Mouse (Mus musculus) liver, embryonic 11.5 days (tissue): ENCODE measurements around the gene Slc7a4. TPM values are rescaled to one million over a fixed set of nuclear protein-coding genes. Genes with fewer than 3 reads are reported as not detected.

Source experiments
- ATAC-seq: fragments of 200-750 bp; cut with Nextera tagmentation; replicated peaks from 2 replicates; pipeline ENCODE4 v1.8.0; 2017; ENCODE audit warnings: moderate number of reproducible peaks, mild to moderate bottlenecking, moderate TSS enrichment, moderate library complexity; ENCODE audit not compliant: low FRiP score
- DNase-seq: peaks from one replicate; pipeline ENCODE4 v3.0.0-alpha.2; 2017; ENCODE audit warnings: low spot score
- H3K27ac ChIP-seq: fragments of 300-500 bp; sonication (generic); 2 replicates; pipeline ENCODE4 v1.5.1; 2014; ENCODE audit warnings: mild to moderate bottlenecking, low read depth, low read length, control low read depth
- H3K27me3 ChIP-seq: fragments of 300-500 bp; sonication (generic); replicated peaks from 2 replicates; pipeline ENCODE4 v1.6.1; 2014; ENCODE audit warnings: low read length, mixed read lengths; ENCODE audit not compliant: control insufficient read depth, insufficient read depth
- H3K36me3 ChIP-seq: fragments of 300-500 bp; sonication (generic); 2 replicates; pipeline ENCODE4 v1.6.1; 2014; ENCODE audit warnings: mild to moderate bottlenecking, low read length, moderate library complexity, mixed read lengths; ENCODE audit not compliant: control insufficient read depth, insufficient read depth
- H3K4me1 ChIP-seq: fragments of 300-500 bp; sonication (generic); replicated peaks from 2 replicates; pipeline ENCODE4 v1.6.1; 2014; ENCODE audit warnings: low read length, mixed read lengths; ENCODE audit not compliant: control insufficient read depth, insufficient read depth
- H3K4me2 ChIP-seq: fragments of 300-500 bp; sonication (generic); 2 replicates; pipeline ENCODE4 v1.6.1; 2014; ENCODE audit warnings: mild to moderate bottlenecking, control low read depth, moderate library complexity
- H3K4me3 ChIP-seq: fragments of 300-500 bp; sonication (generic); 2 replicates; pipeline ENCODE4 v1.5.1; 2014; ENCODE audit warnings: low read depth, low read length, control low read depth
- H3K9ac ChIP-seq: fragments of 300-500 bp; sonication (generic); 2 replicates; pipeline ENCODE4 v1.6.1; 2014; ENCODE audit warnings: low read depth, low read length, control low read depth
- H3K9me3 ChIP-seq: fragments of 300-500 bp; sonication (generic); 2 replicates; pipeline ENCODE4 v1.6.1; 2016; ENCODE audit warnings: low read length, inconsistent platforms, mixed read lengths; ENCODE audit not compliant: control insufficient read depth
- WGBS: fragments of 180-500 bp; shearing (Covaris S2); extraction: QIAGEN DNeasy Blood & Tissue Kit; methylation state at CpG from one replicate; pipeline ENCODE4 v1.1.7; 2014; 5-methylcytosine and 5-hydroxymethylcytosine counted together
- polyA plus RNA-seq: library from polyadenylated mRNA; unstranded; fragments of >200 nt; fragmentation: Nextera tagmentation; extraction: Ambion mirVana; gene quantifications from 2 replicates; pipeline ENCODE4 v1.2.1, GENCODE M21; 2014

The Slc7a4 gene
- polyA plus RNA-seq, 1 experiment from 2014 or later, result 2.1 TPM

DNA sequence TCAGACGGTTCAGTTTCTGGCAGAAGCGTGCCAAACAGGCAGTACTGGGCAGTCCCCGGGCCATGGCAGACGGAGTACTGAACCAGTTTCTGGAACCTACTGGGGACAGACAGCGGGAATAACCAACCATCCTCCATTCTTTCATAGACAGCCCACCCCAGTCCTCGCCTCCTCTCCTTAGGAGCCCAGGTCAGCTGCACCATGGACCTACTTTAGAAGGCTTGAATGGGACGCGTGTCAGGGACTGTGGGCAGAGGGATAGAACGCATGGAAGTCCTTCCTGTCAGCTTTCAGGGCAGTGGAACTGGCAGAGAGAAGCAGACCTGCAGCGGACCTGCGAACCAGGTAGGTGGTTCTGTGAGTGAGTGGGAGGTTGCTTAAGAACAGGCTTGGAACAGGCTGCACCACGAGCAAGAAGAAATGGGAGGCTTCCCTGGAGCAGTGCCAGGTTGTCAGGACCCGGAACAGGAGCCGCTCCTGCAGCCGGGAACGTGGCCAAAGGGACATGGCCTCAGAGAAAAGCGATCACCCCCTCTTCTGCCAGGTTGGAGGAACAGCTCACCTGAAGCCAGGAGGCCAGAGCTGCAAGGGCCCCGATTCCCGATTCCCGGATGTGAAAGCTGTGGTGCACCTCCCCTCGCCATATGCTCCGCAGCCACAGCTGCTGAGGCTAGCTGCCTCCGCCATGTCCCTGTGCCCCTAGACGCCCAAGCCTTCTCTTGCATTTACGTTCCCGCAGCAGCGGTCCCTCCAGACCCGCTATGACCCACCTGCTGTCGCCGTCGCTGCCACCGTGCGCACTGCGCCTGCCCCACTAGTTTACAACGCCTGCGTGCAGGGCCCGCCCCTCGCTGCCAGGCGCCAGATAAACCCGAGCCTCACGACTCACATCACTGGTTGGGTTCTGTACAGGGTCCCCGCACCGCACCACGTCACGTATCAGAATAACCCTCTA lies 6.9 kb downstream of the Slc7a4 start:
- H3K4me1 ChIP-seq, result peaks cover 4% of the 10 kb centered on the region; the same call in 1 of the 2 replicates
- H3K27ac ChIP-seq, result no peak overlapping the region
- peak overlapping the region; percentile 11 for H3K9ac ChIP-seq
- DNase-seq, result peak; percentile 50
- H3K4me2 ChIP-seq, result peak overlapping the region; percentile 73
- ATAC-seq, result peak; percentile 58; the same call in 1 of the 2 replicates
- H3K9me3 ChIP-seq, result no peaks in the 10 kb centered on the region
- H3K27me3 ChIP-seq, result peaks cover 48% of the 10 kb centered on the region
- H3K4me3 ChIP-seq, result peak overlapping the region; percentile 47
- no peaks in the 10 kb centered on the region for H3K36me3 ChIP-seq
- WGBS, result 15% methylated on average over 45 of the region's 45 CpGs

- peaks cover 2% of the 10 kb centered on the region; the same call in 1 of the 2 replicates for H3K27me3 ChIP-seq
- DNase-seq (no peak), ATAC-seq (no peak)
- no peak overlapping the region for H3K4me2 ChIP-seq
- H3K36me3 ChIP-seq, result no peaks in the 10 kb centered on the region
- no peak overlapping the region for H3K9ac ChIP-seq
- WGBS, result 32% methylated on average over 4 of the region's 4 CpGs
- no peaks in the 10 kb centered on the region for H3K9me3 ChIP-seq
- peaks cover 5% of the 10 kb centered on the region for H3K4me1 ChIP-seq
- H3K4me3 ChIP-seq, result no peak overlapping the region
- H3K27ac ChIP-seq, result no peak overlapping the region
Measured at GRCm38 (mm10) chr16:17566186-17566585, 16.8 kb downstream of the Slc7a4 start.

- 51% methylated on average over 3 of the region's 3 CpGs for WGBS
- peaks cover 2% of the 10 kb centered on the region; the same call in 1 of the 2 replicates for H3K27me3 ChIP-seq
- peaks cover 14% of the 10 kb centered on the region for H3K4me1 ChIP-seq
- H3K4me2 ChIP-seq, result no peak overlapping the region
- no peak overlapping the region for H3K9ac ChIP-seq
- no peak overlapping the region for H3K4me3 ChIP-seq
- DNase-seq (no peak), ATAC-seq (no peak)
- H3K27ac ChIP-seq, result no peak overlapping the region
- H3K36me3 ChIP-seq, result no peaks in the 10 kb centered on the region
- no peaks in the 10 kb centered on the region for H3K9me3 ChIP-seq
Measured at GRCm38 (mm10) chr16:17564771-17565170, 18.2 kb downstream of the Slc7a4 start.

GRCm38 (mm10) chr16:17564221-17564620 lies 18.8 kb downstream of the Slc7a4 start:
- Histone ChIP-seq H3K27ac (no peak overlapping the region), H3K9me3 (no peaks in the 10 kb centered on the region), H3K4me3 (no peak overlapping the region), H3K4me2 (no peak overlapping the region), H3K27me3 (peaks cover 2% of the 10 kb centered on the region; the same call in 1 of the 2 replicates), H3K4me1 (peaks cover 18% of the 10 kb centered on the region), H3K9ac (no peak overlapping the region), H3K36me3 (no peaks in the 10 kb centered on the region)
- ATAC-seq, result no peak
- WGBS, result 41% methylated on average over 2 of the region's 2 CpGs
- no peak for DNase-seq

DNA sequence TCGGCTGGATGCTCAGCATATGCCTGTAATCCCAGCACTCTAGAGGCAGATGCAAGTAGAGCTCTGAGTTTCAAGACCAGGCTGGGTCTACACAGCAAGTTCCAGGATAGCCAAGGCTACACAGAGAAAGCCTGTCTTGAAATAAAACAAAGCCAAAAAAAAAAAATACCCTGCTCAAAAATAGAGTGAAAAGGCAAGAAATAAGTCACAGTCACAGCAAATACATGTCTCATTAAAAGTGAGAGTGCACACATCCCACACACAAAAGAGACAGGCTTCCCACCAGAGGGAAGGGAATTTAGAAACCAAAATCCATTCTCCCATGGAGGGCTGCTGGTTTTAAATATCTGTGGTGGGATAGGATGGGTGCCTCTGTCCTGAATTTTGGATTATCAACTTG lies 19.4 kb downstream of the Slc7a4 start:
- peaks cover 2% of the 10 kb centered on the region; the same call in 1 of the 2 replicates for H3K27me3 ChIP-seq
- no peak overlapping the region for H3K4me2 ChIP-seq
- no peaks in the 10 kb centered on the region for H3K36me3 ChIP-seq
- H3K9me3 ChIP-seq, result no peaks in the 10 kb centered on the region
- no peak for ATAC-seq
- H3K27ac ChIP-seq, result no peak overlapping the region
- no peak for DNase-seq
- H3K4me3 ChIP-seq, result no peak overlapping the region
- H3K9ac ChIP-seq, result no peak overlapping the region
- WGBS, result 35% methylated on average over 1 of the region's 1 CpGs
- peaks cover 24% of the 10 kb centered on the region for H3K4me1 ChIP-seq

- peak within 1 kb of the TSS; percentile 62 for H3K4me2 ChIP-seq
- WGBS, result 2% methylated on average over 10 of the region's 10 CpGs
- H3K36me3 ChIP-seq, result no peaks in the 10 kb centered on the region
- ATAC-seq (no peak), DNase-seq (peak; percentile 55)
- no peak within 1 kb of the TSS for H3K27ac ChIP-seq
- peaks cover 30% of the 10 kb centered on the region for H3K4me1 ChIP-seq
- H3K27me3 ChIP-seq, result no peaks in the 10 kb centered on the region
- H3K9ac ChIP-seq, result peak within 1 kb of the TSS; percentile 37; the same call in 1 of the 2 replicates
- peak within 1 kb of the TSS; percentile 23 for H3K4me3 ChIP-seq
- no peaks in the 10 kb centered on the region for H3K9me3 ChIP-seq
Measured at GRCm38 (mm10) chr16:17561751-17562208, 21.2 kb downstream of the Slc7a4 start, which contains the start of gene P2rx6. TSS of gene P2rx6 (plus strand) at chr16:17561885.

- 5% methylated on average over 22 of the region's 22 CpGs for WGBS
- H3K9me3 ChIP-seq, result no peaks in the 10 kb centered on the region
- peak within 1 kb of the TSS; percentile 23 for H3K4me3 ChIP-seq
- no peak within 1 kb of the TSS for H3K27ac ChIP-seq
- 0 out of 2 replicates have a peak, but pooled peaks have one; percentile 34 for ATAC-seq
- peak within 1 kb of the TSS; percentile 62 for H3K4me2 ChIP-seq
- peaks cover 30% of the 10 kb centered on the region for H3K4me1 ChIP-seq
- DNase-seq, result peak; percentile 59
- peak within 1 kb of the TSS; percentile 37; the same call in 1 of the 2 replicates for H3K9ac ChIP-seq
- H3K36me3 ChIP-seq, result no peaks in the 10 kb centered on the region
- H3K27me3 ChIP-seq, result no peaks in the 10 kb centered on the region
Measured at GRCm38 (mm10) chr16:17561128-17561750, 21.8 kb downstream of the Slc7a4 start, which contains the start of gene Lrrc74b. TSS of gene Lrrc74b (minus strand) at chr16:17561247.

DNA sequence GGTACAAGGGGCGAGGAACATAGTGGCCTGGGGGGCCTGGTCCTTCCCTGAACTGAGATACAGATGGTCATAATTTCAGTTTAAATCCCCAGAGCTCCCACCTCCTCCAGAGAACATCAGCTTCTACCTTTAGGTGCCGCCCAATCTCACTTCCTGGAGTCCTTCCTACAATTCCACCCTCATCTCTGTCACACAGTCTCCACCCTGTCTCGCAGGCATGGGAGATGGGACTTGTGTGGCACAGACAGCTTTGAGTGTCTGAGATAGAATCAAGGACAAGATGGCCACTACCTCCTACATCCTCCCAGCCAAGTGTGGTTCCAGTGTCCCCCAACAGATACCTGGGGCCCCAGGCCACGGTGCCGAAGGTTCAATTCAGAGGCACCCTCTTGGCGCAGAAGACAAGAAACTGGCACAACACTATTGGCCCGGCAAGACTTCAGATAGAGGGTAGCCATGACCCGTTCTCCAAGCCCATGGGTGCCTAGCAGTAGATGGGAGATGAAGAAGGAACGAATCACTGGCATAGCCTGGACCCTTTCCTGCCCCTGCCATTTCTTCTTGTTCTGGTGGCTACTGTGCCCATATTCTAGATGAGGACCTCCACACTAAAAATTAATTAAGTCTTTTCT lies 23.5 kb downstream of the Slc7a4 start:
- ATAC-seq (no peak), DNase-seq (no peak)
- Histone ChIP-seq H3K27me3 (no peaks in the 10 kb centered on the region), H3K27ac (no peak overlapping the region), H3K9me3 (no peaks in the 10 kb centered on the region), H3K4me1 (peaks cover 42% of the 10 kb centered on the region), H3K4me3 (no peak overlapping the region), H3K36me3 (no peaks in the 10 kb centered on the region), H3K4me2 (peak overlapping the region; percentile 60), H3K9ac (no peak overlapping the region; the same call in 1 of the 2 replicates)
- 67% methylated on average over 9 of the region's 9 CpGs for WGBS
